Mouse (Mus musculus): ENCODE results near the gene Ghitm. TPM values are rescaled to one million over a fixed set of nuclear protein-coding genes. Genes with fewer than 3 reads are reported as not detected.
A peak's percentile ranks its signal among the peaks of the same experiment; 100 is the strongest.
"Not testable (repeated sequence)": the region's sequence is repeated elsewhere in the genome, so short reads cannot be mapped to it uniquely, and the experiment has no call there.

Gene Ghitm
- total RNA-seq (2017), result 100 and 114 TPM in 2 replicates

DNA sequence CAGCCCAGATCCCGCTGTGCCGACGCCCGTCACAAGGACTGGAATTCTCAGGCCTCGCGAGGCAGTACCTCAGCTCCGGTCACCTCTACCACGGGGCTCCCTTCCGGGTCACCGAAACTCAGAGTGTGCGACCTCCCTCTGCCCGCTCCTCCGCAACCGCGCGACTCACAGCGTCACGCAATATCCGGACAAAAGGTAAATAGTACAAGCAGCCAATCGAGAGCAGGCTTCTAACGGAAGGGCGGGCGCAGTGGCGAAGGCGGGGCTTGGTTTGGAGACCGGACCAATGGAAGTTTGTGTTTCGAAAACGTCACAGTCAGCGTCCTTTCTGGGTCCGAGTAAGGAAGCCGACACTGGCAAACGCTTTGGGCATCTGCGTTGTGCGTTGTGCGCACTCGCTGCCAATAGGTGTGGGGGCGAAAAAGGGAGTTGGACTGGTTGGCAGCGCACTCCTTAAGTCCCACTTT is at the start of gene Ghitm:
TSS of gene Ghitm (minus strand) at position 146 of the 467 bp plus-strand sequence.
- peak; percentile 97 for ATAC-seq (ENCODE audit: extremely low read depth, insufficient number of reproducible peaks, low FRiP score, poor library complexity, severe bottlenecking)

DNA sequence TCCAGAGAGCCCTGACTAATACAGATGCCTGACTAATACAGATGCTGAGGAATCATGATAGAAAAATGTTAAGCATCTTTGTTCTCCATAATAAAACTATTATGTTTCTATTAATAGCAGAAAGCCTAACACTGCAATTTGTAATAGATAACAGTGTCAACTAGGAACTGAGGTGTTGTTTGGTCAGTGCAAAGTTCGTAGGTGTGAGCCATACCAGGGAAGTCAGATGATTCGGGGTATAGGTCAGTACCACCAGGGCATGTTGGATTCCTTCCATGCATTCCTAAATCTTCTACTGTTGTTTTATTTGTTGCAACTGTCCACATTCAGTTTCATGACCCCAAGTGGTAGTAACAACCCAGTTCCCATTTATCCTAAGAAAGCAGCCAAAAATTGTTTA is 49.8 kb upstream of the Ghitm start:
- ATAC-seq (ENCODE audit: extremely low read depth, insufficient number of reproducible peaks, low FRiP score, poor library complexity, severe bottlenecking), result no peak

DNA sequence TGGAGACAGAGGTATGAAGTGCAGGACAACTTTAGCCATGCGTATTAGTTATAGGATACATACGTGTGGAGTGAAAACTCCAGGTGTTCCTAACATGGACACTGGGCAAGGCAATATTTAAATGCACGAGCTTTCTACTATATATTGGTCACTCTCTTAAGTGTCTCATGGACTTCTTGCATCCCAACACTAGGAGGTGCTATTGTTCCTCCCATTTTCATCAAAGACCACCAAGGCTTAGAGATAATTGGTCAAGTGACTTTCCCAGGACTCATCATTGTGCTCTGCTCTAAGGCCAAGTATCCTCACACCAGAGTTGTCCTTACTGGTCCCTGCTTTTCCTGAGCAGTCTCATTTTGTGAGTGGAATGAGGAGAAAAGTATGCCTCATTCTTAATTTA is 39.4 kb upstream of the Ghitm start:
- no peak for ATAC-seq (ENCODE audit: extremely low read depth, insufficient number of reproducible peaks, low FRiP score, poor library complexity, severe bottlenecking)

DNA sequence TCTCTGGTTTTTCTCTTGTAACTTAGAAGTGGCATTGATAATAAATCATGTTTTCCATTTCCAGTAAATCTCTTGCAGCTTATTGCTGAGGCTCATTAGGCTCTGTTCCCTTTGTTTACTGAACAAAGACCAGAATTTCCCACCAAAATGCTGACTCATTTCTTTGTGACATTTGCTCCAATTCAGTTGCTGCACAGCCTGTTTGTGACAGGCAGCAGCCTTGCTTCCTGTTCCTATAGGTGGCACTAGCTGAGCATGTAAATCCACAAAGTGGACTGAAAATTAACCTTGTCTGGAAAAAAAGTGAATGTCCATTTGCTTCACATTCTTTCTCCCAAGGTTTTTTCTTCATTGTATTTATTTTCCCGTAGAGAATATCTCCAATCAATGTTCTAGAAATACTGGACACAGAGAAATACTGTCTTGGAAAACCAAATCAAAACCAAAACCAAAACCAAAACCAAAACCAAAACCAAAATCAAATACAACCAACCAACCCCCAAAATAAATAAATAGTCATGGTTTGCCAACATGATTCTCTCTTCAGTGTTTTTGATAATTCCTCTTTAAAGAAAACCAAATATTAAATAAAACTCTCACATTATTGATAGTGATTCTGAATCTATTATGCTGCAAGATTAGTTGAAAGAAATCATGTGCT is 30.3 kb upstream of the Ghitm start:
- ATAC-seq (ENCODE audit: extremely low read depth, insufficient number of reproducible peaks, low FRiP score, poor library complexity, severe bottlenecking), result no peak

DNA sequence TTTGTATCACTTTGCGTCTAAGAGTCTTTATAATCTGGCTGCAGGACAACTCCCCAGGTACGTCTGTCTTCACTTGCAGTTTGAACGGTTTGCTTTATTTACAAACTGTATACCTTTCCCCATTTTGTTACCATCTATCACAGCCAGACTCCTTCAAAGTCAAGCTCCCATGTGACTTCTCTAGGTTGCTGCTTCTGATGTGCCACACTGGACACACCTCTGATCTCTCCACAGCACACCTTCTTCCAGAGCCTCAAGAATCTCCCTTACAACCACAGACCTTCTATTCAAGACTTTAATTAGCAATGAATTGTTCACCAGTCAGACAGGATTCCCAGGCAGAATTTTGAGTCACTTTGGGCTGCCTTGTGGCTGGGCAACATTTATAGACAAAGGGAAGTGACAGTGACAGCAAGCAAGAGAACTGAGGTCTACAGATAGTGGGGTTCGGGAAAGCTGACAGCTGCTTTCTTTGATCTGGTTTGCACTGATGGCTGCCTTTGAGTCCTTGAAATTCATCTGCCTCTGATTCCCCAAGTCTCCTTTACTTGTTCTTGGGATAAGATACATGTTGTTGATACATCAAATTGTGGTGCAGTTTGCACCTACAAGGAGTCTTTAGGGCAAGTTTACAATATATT is 29.4 kb upstream of the Ghitm start:
- no peak for ATAC-seq (ENCODE audit: extremely low read depth, insufficient number of reproducible peaks, low FRiP score, poor library complexity, severe bottlenecking)

DNA sequence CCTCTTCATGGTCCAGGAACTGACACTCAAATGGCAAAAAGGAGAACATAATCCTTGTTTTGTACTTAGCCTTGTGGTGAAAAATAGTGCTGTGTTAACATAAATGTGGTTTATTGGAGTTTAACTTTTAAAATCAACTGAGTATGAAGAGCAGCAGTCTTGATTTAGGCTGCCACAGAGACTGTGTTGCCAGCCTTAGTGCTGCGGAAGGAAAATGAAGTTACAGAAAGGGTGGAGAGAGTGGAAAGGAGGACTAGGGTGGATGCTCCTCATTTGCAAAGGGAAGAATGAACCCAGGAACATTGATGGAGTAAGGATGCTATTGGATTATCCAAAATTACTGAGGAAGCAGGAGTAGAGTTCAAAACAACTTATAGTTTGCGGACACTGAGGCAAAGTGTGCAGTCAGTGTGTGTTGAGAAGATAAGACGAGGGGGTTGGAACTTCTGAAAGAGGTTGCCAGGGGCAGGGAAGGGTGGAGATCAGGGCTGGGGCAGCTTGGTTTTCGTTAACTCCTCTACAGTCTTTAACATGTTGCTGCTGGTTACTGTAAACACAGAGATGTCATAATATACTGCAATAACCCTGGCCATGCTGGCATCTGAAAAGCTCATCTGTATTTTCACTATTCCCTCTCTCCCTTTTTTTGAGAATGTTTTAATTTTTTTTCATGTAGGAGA is 28.3 kb upstream of the Ghitm start:
- ATAC-seq (ENCODE audit: extremely low read depth, insufficient number of reproducible peaks, low FRiP score, poor library complexity, severe bottlenecking), result no peak

DNA sequence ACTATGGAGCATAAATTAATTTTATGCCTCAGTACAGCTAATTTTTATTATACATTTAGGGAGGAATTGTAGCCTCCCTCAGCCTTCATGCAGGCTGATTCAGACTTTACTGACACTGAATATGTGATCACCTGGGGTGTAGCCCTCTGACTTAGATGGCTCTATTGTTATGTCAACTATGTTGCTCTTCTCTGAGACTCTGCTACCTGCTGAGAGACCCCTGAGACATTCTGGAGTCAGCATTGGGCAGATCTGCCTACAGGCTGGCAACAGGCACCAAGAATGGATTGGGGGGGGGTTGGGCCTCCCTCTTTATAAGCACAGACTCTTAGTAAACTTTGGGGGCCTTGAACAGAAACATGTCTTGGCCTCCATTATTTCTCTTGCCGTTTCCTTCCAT is 19.3 kb upstream of the Ghitm start:
- no peak for ATAC-seq (ENCODE audit: extremely low read depth, insufficient number of reproducible peaks, low FRiP score, poor library complexity, severe bottlenecking)

DNA sequence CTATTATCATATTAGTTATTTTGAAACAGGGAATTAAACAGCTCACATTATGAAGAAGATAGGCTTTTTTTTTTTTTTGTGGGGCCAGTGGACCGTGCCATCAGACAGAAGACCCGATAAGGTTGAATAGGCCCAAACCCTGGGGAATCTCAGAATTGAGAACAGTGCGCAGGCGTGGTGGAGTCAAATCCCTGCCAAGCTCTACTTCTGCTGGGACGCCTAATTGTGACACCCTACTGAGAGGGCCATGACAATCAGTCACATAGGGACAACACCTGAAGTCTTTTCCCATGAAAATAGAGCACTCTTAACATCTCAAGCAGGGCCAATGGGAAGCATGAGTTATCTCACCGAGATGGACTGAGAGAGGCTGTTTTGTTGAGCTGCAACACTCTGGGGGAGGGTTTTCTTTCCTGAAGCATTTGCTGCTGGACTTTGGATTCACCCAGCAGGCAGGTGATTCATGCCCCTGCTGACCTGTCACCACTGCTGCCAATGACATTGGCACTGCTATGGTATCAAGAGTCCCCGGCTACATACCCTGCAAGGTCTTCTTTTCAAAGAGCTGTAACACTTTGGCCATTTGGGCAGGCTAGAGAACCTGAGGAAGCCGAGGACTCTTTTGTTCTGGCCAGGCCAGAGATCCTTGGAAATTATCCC is 4.1 kb upstream of the Ghitm start:
- no peak for ATAC-seq (ENCODE audit: extremely low read depth, insufficient number of reproducible peaks, low FRiP score, poor library complexity, severe bottlenecking)

DNA sequence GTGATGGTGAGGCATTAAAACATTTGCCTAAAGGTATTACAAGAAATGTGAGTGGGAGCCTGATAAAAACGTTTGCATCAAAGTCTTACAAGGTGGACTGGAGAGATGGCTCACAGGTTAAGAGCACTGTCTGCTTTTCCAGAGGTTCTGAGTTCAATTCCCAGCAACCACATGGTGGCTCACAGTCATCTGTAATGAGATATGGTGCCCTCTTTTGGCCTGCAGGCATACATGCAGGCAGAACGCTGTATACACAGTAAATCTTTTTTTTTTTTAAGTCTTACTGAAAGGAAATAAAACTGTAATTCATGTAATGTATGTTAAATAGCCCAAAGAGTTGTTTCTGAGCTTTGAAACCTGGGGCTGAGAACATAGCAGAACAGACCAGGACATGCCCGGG is 2.5 kb upstream of the Ghitm start:
- ATAC-seq (ENCODE audit: extremely low read depth, insufficient number of reproducible peaks, low FRiP score, poor library complexity, severe bottlenecking), result not testable (repeated sequence)

DNA sequence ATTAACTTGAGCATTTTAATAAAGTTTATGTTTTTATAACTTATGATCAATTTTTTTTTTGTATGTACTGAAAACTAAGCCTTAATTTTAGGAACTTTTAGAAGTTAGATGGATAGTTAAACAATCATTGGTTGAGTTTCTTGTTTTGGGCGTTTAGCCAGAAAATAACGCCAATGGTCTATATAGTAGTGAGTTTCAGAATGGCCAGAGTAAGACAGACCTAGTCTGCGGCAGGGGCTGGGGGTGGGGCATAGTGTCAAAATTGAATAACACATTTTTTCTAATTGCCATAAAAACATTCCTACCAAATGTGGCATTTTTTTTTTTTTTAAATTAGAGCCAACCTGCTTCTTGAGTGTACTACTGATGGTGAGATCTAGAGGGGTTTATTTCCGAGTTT is 1.0 kb upstream of the Ghitm start:
- no peak for ATAC-seq (ENCODE audit: extremely low read depth, insufficient number of reproducible peaks, low FRiP score, poor library complexity, severe bottlenecking)

DNA sequence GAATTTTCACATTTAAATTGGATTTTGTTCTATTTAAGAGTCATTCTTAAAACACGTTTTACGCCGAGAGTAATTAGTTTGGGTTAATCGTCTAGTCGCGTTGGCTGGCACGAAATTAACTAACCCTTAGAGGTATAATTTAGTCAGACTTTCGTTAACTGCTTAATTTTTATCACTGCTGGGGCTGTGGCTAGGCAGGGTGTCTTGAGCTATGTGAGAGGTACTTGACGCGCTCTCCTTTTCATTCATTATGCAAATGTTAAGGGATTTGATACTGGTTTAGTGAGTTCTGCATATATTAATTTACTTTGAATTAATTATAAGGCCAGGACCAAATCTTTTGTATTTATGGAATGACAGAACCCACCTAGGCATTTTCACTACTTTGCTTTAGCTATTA is 599 bp upstream of the Ghitm start:
- ATAC-seq (ENCODE audit: extremely low read depth, insufficient number of reproducible peaks, low FRiP score, poor library complexity, severe bottlenecking), result no peak

DNA sequence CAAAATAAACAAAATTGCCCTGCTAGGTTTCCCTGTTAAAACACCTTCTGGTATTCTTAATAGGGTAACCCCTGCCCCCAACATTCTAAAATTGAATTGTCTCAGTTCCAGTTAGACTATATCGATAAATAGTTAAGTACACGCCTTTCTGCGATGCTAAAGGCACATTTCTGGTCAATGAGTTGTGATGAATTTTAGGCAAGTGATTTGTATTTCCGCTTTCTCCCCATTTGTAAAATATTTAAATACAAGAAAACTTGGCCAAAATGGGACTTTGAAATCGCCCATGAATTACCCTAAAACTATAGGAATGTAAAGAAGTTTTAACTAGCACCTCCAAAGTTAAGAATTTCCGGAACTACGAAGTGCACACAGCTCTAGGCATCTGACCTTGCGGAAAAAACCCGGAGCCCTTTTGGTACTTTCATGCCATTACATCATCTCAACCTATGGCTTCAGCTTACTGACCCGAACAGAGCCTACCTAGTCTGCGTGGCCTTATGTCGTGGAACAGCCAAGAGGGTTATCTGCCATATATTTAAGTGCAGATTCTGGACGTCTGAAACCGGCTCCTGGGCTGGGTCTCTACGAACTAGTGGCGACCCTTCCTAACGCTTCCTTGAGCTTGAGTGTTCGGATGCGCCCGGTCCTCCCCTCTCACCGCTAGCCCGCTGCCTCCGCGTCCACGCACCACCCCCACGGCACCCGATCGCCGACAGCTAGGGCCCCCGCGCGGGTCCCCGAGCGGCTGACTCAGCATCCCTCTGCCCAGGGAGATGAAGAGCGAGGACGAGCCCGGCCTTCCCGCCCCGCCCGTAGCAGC is 557 bp downstream of the Ghitm start:
- peak; percentile 31; the same call in 1 of the 2 replicates for ATAC-seq (ENCODE audit: extremely low read depth, insufficient number of reproducible peaks, low FRiP score, poor library complexity, severe bottlenecking)

DNA sequence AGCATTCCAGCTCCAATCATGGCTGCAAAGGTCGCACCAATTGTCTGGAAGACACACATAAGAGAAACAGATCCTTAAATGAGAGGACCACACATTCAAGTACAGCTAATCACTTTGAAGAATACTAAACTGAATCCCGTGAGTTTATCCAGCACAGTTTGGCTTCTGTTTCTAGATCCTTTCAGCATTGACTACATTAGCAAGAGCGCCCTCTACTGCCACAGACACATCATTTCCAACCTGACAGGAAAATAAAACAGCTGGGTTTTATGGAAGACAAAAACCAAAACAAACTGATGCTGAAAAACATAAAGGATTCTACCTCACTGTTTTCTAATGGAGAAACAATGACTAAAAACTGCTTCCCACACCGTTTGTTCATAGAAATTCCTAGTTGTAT is 7.4 kb downstream of the Ghitm start:
- ATAC-seq (ENCODE audit: extremely low read depth, insufficient number of reproducible peaks, low FRiP score, poor library complexity, severe bottlenecking), result peak; percentile 51; the same call in 1 of the 2 replicates

DNA sequence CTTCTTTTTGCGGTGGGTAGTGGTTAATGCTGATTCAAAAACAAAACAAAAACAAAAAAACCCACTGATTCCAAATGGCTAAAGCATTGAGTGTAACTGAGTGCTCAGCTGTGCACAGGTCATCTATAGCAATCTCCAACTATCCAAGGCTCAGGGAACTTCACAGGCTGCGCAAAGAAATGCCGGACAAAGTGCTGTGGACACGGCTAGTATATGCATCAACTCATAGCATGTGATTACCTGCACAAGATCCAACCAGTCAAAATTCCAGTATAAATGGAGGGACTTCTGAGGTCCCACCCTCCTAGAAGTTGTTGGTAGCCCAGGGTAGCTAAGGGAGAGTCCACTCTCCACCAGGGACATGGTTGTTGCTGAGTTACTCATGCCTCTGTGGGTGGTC is 15.8 kb downstream of the Ghitm start:
- no peak for ATAC-seq (ENCODE audit: extremely low read depth, insufficient number of reproducible peaks, low FRiP score, poor library complexity, severe bottlenecking)

DNA sequence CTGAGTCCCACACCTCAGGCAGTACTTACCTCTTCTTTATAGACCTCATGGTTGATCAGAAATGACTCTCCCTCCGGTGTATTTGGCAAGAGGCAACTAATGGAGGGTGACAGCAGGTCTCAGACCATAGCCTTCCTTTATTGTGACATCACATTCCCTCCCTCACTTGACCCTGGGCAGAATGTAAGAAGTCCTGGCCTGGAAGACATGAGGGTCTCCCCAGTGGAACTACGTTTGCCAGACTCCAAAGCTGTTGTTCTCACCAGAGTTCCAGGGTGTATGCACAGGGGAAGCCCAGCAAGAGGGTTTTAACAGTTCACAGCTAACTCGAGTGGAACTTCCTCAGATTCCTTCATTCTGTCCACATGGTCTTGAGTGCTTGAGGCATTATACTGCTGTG is 21.1 kb downstream of the Ghitm start, which contains the start of gene 2610528A11Rik:
TSS of gene 2610528A11Rik (minus strand) at position 101 of the 400 bp plus-strand sequence.
- ATAC-seq (ENCODE audit: extremely low read depth, insufficient number of reproducible peaks, low FRiP score, poor library complexity, severe bottlenecking), result no peak

DNA sequence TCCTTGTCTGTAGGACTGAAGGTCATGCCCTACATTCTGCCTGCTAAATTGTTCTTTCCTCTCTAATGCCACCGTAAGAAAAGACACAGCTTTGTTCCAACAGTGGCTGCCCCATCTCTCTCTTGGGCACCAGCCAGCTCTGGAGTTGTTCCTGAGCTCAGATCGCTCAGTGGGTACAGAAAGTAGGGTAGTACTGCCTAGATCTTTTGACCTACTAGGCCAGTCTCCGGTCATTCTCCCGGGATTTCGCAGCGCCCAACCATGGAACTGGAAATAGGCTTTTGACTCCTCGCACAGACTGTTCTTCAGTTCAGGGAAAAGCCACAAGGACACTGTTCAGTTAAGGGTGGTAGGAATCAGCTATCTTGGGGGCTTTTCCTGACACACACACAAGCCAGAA is 22.1 kb downstream of the Ghitm start:
- no peak for ATAC-seq (ENCODE audit: extremely low read depth, insufficient number of reproducible peaks, low FRiP score, poor library complexity, severe bottlenecking)

DNA sequence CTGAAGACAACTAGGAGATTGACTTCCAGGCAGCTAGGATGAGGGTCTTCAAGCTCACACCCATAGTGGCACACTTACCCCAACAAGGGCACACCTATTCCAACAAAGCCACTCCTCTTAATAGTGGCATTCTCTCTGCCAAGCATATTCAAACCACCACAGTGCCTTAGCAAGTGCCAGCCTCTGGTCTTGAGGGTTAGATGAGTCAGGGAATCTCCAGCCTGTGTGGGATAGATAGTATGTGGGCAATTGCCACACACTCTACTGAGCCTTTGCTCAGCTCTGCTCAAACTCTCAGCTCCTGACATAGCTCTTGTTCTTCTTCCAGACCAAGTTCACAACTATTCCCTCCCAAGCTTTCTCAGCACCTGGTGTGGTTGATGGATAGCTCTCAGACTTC is 23.7 kb downstream of the Ghitm start:
- ATAC-seq (ENCODE audit: extremely low read depth, insufficient number of reproducible peaks, low FRiP score, poor library complexity, severe bottlenecking), result no peak

DNA sequence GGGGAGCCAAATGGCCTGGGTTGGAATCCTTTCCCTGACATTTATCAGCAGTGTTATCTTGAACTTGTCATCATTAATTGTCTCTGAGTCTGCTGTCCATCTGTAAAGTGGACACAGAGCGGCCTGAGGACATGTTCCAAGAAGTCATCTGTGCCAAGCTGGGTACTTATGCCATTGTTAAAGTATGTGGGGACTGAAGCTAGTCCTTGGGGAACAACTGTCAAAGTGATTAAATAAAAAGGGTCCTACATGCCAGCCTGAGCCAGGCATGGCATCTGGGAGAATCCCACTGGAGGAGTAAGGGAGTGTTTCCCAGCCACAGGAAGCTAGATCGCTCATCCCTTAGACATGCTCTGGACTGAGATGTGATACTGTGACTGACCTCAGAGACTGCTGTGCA is 24.6 kb downstream of the Ghitm start:
- ATAC-seq (ENCODE audit: extremely low read depth, insufficient number of reproducible peaks, low FRiP score, poor library complexity, severe bottlenecking), result no peak

DNA sequence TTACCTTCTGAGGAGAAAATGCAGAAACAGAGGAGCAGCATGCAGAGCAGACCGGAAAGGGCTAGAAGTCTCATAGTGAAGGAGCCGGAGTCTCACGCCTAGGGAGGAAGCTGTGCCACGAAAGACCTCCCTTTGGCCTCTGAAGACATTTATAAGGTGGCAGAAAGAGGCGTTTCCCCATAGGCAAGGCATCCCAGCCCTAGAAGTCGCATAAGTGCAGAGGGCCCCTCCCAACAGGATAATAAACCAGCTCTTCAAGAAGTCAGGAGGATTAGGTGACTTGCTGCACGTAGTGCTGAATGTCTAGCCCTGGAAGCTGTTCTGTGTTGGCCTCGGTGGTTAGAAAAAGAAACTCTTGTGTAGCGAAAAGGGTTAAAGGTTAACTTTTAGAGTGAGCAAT is 25.1 kb downstream of the Ghitm start:
- ATAC-seq (ENCODE audit: extremely low read depth, insufficient number of reproducible peaks, low FRiP score, poor library complexity, severe bottlenecking), result no peak

Measured in neutrophil, adult 5-6 weeks (primary cell).